Comparison of ENCODE assay signal across 9 mouse cellular contexts in the genomic region with DNA sequence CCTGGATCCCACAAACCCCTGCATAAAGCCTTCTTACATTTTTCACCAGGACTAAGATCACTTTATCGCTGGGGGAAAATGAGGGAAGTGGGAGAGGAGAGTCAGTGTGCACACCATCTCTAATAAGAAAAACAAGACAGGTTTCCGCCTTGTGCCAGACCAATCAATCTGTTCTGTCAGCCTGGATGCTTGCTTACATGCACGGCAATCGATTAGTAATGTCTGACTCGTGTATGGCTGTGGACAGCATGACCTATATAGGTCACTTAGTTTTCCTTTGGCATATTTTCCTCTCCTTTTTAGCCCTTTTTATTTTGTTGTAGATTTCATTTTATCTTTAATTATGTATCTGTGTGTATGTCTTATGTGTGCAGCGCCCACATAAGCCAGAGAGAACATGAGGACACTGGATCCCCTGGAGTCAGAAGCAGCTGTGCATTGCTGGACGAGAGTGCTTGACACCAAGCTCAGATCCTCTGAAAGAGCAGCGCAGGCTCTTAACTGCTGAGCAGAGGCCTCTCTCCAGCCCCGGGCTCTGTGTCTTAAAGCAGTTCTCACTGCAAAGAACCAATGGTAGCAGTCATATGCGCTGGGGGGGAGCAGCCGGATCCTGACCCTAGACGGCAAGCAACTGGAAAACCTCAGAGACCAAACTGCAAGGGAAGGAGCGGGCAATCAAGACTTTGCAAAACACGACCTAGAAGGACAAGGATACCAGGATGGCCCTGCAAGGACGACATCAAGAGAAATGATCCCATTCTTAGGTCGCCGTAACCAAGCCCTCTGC. TPM values are rescaled to one million over a fixed set of nuclear protein-coding genes. Genes with fewer than 3 reads are reported as not detected.
A peak's percentile ranks its signal among the peaks of the same experiment; 100 is the strongest.
DNase-seq lines count a peak whose midpoint lies in the region; ATAC-seq and TF ChIP-seq lines count a peak whose summit lies in the region.
"Had no signal": no experiment of that assay in that cellular context is flagged by ENCODE, and none has a peak within 500 bp of the region (broad histone marks: within the 10 kb centered on the region; RNA-seq: fewer than 3 reads in every experiment).

No protein-coding gene starts in this region.

- no peak overlapping the region for H3K9ac ChIP-seq in forebrain, embryonic 12.5 days
- H3K9ac ChIP-seq in forebrain, postnatal 0 days = no peak overlapping the region
- no peak overlapping the region for H3K9ac ChIP-seq in neural tube, embryonic 11.5 days (ENCODE audit: low read length)
- no peak overlapping the region for H3K9ac ChIP-seq in limb, embryonic 15.5 days
- H3K9ac ChIP-seq: liver, embryonic 13.5 days had no signal

- no peak overlapping the region for H3K4me2 ChIP-seq in forebrain, embryonic 12.5 days
- H3K4me2 ChIP-seq in forebrain, postnatal 0 days (ENCODE audit: low read depth) = no peak overlapping the region
- no peak overlapping the region for H3K4me2 ChIP-seq in neural tube, embryonic 11.5 days (ENCODE audit: low read depth)
- no peak overlapping the region for H3K4me2 ChIP-seq in limb, embryonic 15.5 days
- H3K4me2 ChIP-seq: liver, embryonic 13.5 days had no signal

- 85% methylated on average over 17 of the region's 17 CpGs for WGBS in forebrain, embryonic 12.5 days
- 76% methylated on average over 17 of the region's 17 CpGs for WGBS in forebrain, postnatal 0 days
- WGBS in neural tube, embryonic 11.5 days = 79% methylated on average over 17 of the region's 17 CpGs
- WGBS in limb, embryonic 15.5 days = 74% methylated on average over 17 of the region's 17 CpGs

- no peak for TF ChIP-seq CTCF in forebrain, postnatal 0 days (IDR thresholded peaks at IDR 0.05; ENCODE audit: low read depth)

- H3K4me1 ChIP-seq in forebrain, embryonic 12.5 days = peaks cover 37% of the 10 kb centered on the region
- H3K4me1 ChIP-seq in forebrain, postnatal 0 days (ENCODE audit: insufficient read depth) = no peaks in the 10 kb centered on the region
- peaks cover 25% of the 10 kb centered on the region for H3K4me1 ChIP-seq in neural tube, embryonic 11.5 days (ENCODE audit: control insufficient read depth, insufficient read depth, low read length)
- peaks cover 57% of the 10 kb centered on the region for H3K4me1 ChIP-seq in limb, embryonic 15.5 days

- peaks cover 69% of the 10 kb centered on the region for H3K36me3 ChIP-seq in forebrain, embryonic 12.5 days (replicated peaks)
- H3K36me3 ChIP-seq in forebrain, postnatal 0 days (ENCODE audit: insufficient read depth) = peaks cover 24% of the 10 kb centered on the region
- H3K36me3 ChIP-seq in neural tube, embryonic 11.5 days (ENCODE audit: control insufficient read depth, insufficient read depth, low read length) = peaks cover 22% of the 10 kb centered on the region
- H3K36me3 ChIP-seq in limb, embryonic 15.5 days = peaks cover 73% of the 10 kb centered on the region

- ATAC-seq in forebrain, embryonic 12.5 days (ENCODE audit: low FRiP score) = no peak
- no peak for ATAC-seq in forebrain, postnatal 0 days
- ATAC-seq in neural tube, embryonic 11.5 days (ENCODE audit: insufficient read depth, low FRiP score, low TSS enrichment) = no peak
- ATAC-seq in limb, embryonic 15.5 days (ENCODE audit: insufficient number of reproducible peaks, low FRiP score, low TSS enrichment, low read depth) = no peak
- ATAC-seq in monocyte, adult 5-6 weeks (replicated peaks; ENCODE audit: insufficient number of reproducible peaks, low FRiP score, low TSS enrichment, poor library complexity, severe bottlenecking) = no peak

- no peak for DNase-seq in forebrain, postnatal 0 days
- DNase-seq in neural tube, embryonic 11.5 days (ENCODE audit: low spot score) = no peak
- no peak for DNase-seq in neural tube, embryonic 10.5 days (ENCODE audit: extremely low spot score, low spot score)
- DNase-seq in cerebellum, postnatal 10 days = no peak
- no peak for DNase-seq in cerebellum, adult 8-10 months
- DNase-seq: liver, embryonic 13.5 days had no signal

- no peaks in the 10 kb centered on the region for H3K9me3 ChIP-seq in forebrain, embryonic 12.5 days
- H3K9me3 ChIP-seq in forebrain, postnatal 0 days (ENCODE audit: low read length) = no peaks in the 10 kb centered on the region
- H3K9me3 ChIP-seq in neural tube, embryonic 11.5 days (ENCODE audit: control insufficient read depth, low read length) = no peaks in the 10 kb centered on the region
- no peaks in the 10 kb centered on the region for H3K9me3 ChIP-seq in limb, embryonic 15.5 days
- H3K9me3 ChIP-seq: liver, embryonic 13.5 days had no signal

- H3K27ac ChIP-seq in forebrain, embryonic 12.5 days = peak overlapping the region; percentile 69
- no peak overlapping the region for H3K27ac ChIP-seq in forebrain, postnatal 0 days (ENCODE audit: low read depth, low read length)
- H3K27ac ChIP-seq in neural tube, embryonic 11.5 days (ENCODE audit: low read depth, low read length) = peak overlapping the region; percentile 40; the same call in 1 of the 2 replicates
- H3K27ac ChIP-seq in limb, embryonic 15.5 days = peak overlapping the region; percentile 63; the same call in 1 of the 2 replicates
- H3K27ac ChIP-seq: liver, embryonic 13.5 days had no signal

- no peak overlapping the region for H3K4me3 ChIP-seq in forebrain, embryonic 12.5 days (replicated peaks)
- H3K4me3 ChIP-seq in forebrain, postnatal 0 days (ENCODE audit: low read depth, low read length) = no peak overlapping the region
- no peak overlapping the region for H3K4me3 ChIP-seq in neural tube, embryonic 11.5 days (ENCODE audit: low read depth, low read length)
- no peak overlapping the region for H3K4me3 ChIP-seq in limb, embryonic 15.5 days
- H3K4me3 ChIP-seq: liver, embryonic 13.5 days had no signal

- H3K27me3 ChIP-seq in forebrain, embryonic 12.5 days = no peaks in the 10 kb centered on the region
- no peaks in the 10 kb centered on the region for H3K27me3 ChIP-seq in forebrain, postnatal 0 days (ENCODE audit: insufficient read depth, low read length)
- H3K27me3 ChIP-seq in neural tube, embryonic 11.5 days (ENCODE audit: control insufficient read depth, insufficient read depth, low read length) = no peaks in the 10 kb centered on the region
- no peaks in the 10 kb centered on the region for H3K27me3 ChIP-seq in limb, embryonic 15.5 days
- H3K27me3 ChIP-seq: liver, embryonic 13.5 days had no signal

RNA-seq across cellular contexts. Expression of a gene that starts 58.3 kb away (rescaled TPM):
- 26.0 and 27.0 TPM in 2 replicates for polyA plus RNA-seq in forebrain, embryonic 12.5 days (2016; fragmentation: Nextera tagmentation; extraction: Ambion mirVana)
- 12.7 and 13.4 TPM in 2 replicates for total RNA-seq in forebrain, postnatal 0 days (2014; rRNA removed)
- polyA plus RNA-seq in forebrain, postnatal 0 days (2015; fragmentation: Nextera tagmentation; extraction: Ambion mirVana) = 11.6 and 16.8 TPM in 2 replicates
- 23.6 and 24.3 TPM in 2 replicates for polyA plus RNA-seq in neural tube, embryonic 11.5 days (2014; fragmentation: Nextera tagmentation; extraction: Ambion mirVana)
- polyA plus RNA-seq in limb, embryonic 15.5 days (2015; fragmentation: Nextera tagmentation; extraction: Ambion mirVana) = 32.7 and 34.1 TPM in 2 replicates
- 14.4 to 63.8 TPM (median 24.3 TPM) in 3 replicates for total RNA-seq in monocyte, adult 5-6 weeks (2017)
